ENCODE assay signal across 8 mouse cellular contexts in genomic region chr16:58728176-58728671, GRCm38 (mm10). TPM values are rescaled to one million over a fixed set of nuclear protein-coding genes. Genes with fewer than 3 reads are reported as not detected.
DNase-seq lines count a peak whose midpoint lies in the region; ATAC-seq lines count a peak whose summit lies in the region.

No protein-coding gene starts in this region.

- ATAC-seq in heart, embryonic 15.5 days (replicated peaks; ENCODE audit: insufficient number of reproducible peaks, insufficient read depth, low FRiP score, low read depth), result peak; percentile 85
- ATAC-seq in CD4-positive, CD25-positive, alpha-beta regulatory T cell, adult 4 months, result peak; percentile 30
- peak; percentile 39 for ATAC-seq in common myeloid progenitor, adult 5-6 weeks (replicated peaks; ENCODE audit: low read depth, poor library complexity, severe bottlenecking)
- ATAC-seq in hindbrain, embryonic 16.5 days, result peak; percentile 92
- peak; percentile 93 for ATAC-seq in midbrain, embryonic 11.5 days (ENCODE audit: low FRiP score)

- intact Hi-C loops in heart, postnatal 10 days (cut with DNase I), result loop anchor here (2.0 to 5.0 kb wide), 2 partner anchors 57 to 276 kb away; partner anchors contain the start of gene Cpox

- H3K27ac ChIP-seq in heart, embryonic 15.5 days, result peak overlapping the region; percentile 94
- peak overlapping the region; percentile 90 for H3K27ac ChIP-seq in hindbrain, embryonic 16.5 days (ENCODE audit: low read depth, low read length)
- no peak overlapping the region; the same call in 1 of the 2 replicates for H3K27ac ChIP-seq in midbrain, embryonic 11.5 days (ENCODE audit: low read depth, low read length)

- peak overlapping the region; percentile 83 for H3K9ac ChIP-seq in heart, embryonic 15.5 days
- H3K9ac ChIP-seq in hindbrain, embryonic 16.5 days (ENCODE audit: low read depth, low read length), result peak overlapping the region; percentile 89
- peak overlapping the region; percentile 62 for H3K9ac ChIP-seq in midbrain, embryonic 11.5 days (ENCODE audit: low read length)

- peaks cover 34% of the 10 kb centered on the region for H3K36me3 ChIP-seq in heart, embryonic 15.5 days
- H3K36me3 ChIP-seq in hindbrain, embryonic 16.5 days (ENCODE audit: control insufficient read depth, insufficient read depth, low read length), result peaks cover 23% of the 10 kb centered on the region
- peaks cover 4% of the 10 kb centered on the region; the same call in 1 of the 2 replicates for H3K36me3 ChIP-seq in midbrain, embryonic 11.5 days (ENCODE audit: control insufficient read depth, insufficient read depth, low read length)

- no peaks in the 10 kb centered on the region for H3K27me3 ChIP-seq in heart, embryonic 15.5 days
- H3K27me3 ChIP-seq in hindbrain, embryonic 16.5 days (replicated peaks; ENCODE audit: control insufficient read depth, insufficient read depth, low read length), result no peaks in the 10 kb centered on the region
- no peaks in the 10 kb centered on the region for H3K27me3 ChIP-seq in midbrain, embryonic 11.5 days (ENCODE audit: control insufficient read depth, insufficient read depth, low read length)

- peak overlapping the region; percentile 71 for H3K4me2 ChIP-seq in heart, embryonic 15.5 days
- H3K4me2 ChIP-seq in hindbrain, embryonic 16.5 days (ENCODE audit: low read length), result peak overlapping the region; percentile 61
- H3K4me2 ChIP-seq in midbrain, embryonic 11.5 days, result peak overlapping the region; percentile 43

- DNase-seq in heart, postnatal 10 days, result no peak
- DNase-seq in midbrain, embryonic 11.5 days (ENCODE audit: low spot score, missing footprints), result peak; percentile 92
- DNase-seq in thymus, postnatal 14 days, result no peak
- DNase-seq in spleen, postnatal 4 days (ENCODE audit: low spot score in 2 of 2), result no peak

- H3K9me3 ChIP-seq in heart, embryonic 15.5 days (replicated peaks), result no peaks in the 10 kb centered on the region
- H3K9me3 ChIP-seq in hindbrain, embryonic 16.5 days (ENCODE audit: control insufficient read depth, low read length), result no peaks in the 10 kb centered on the region
- no peaks in the 10 kb centered on the region for H3K9me3 ChIP-seq in midbrain, embryonic 11.5 days (ENCODE audit: control insufficient read depth, low read length)

- peaks cover 9% of the 10 kb centered on the region for H3K4me1 ChIP-seq in heart, embryonic 15.5 days (replicated peaks)
- H3K4me1 ChIP-seq in hindbrain, embryonic 16.5 days (ENCODE audit: control insufficient read depth, insufficient read depth, low read depth, low read length), result peaks cover 8% of the 10 kb centered on the region
- no peaks in the 10 kb centered on the region; the same call in 1 of the 2 replicates for H3K4me1 ChIP-seq in midbrain, embryonic 11.5 days (ENCODE audit: control insufficient read depth, insufficient read depth, low read length)

- WGBS in heart, embryonic 15.5 days, result under 1% methylated on average over 26 of the region's 31 CpGs
- under 1% methylated on average over 20 of the region's 31 CpGs for WGBS in hindbrain, embryonic 16.5 days
- WGBS in midbrain, embryonic 11.5 days, result under 1% methylated on average over 20 of the region's 31 CpGs

- peak overlapping the region; percentile 89 for H3K4me3 ChIP-seq in heart, embryonic 15.5 days
- peak overlapping the region; percentile 84 for H3K4me3 ChIP-seq in hindbrain, embryonic 16.5 days (ENCODE audit: low read length)
- H3K4me3 ChIP-seq in midbrain, embryonic 11.5 days (ENCODE audit: low read depth, low read length), result peak overlapping the region; percentile 55

RNA-seq across cellular contexts. Expression of gene Cldnd1, which starts 0.5 kb away (rescaled TPM):
- 92.9 and 93.1 TPM in 2 replicates for polyA plus RNA-seq in heart, embryonic 15.5 days (2015; fragmentation: Nextera tagmentation; extraction: Ambion mirVana)
- total RNA-seq in heart, postnatal 10 days (2021), result 10 to 100 TPM; 69.1 to 69.7 TPM
- polyA plus RNA-seq in CD4-positive, CD25-positive, alpha-beta regulatory T cell, adult 4 months (2017; shearing (Covaris generic)), result 100 to 1,000 TPM; 201 to 243 TPM
- total RNA-seq in common myeloid progenitor, adult 5-6 weeks (2017), result 24.0 TPM in 2 replicates
- 157 and 169 TPM in 2 replicates for polyA plus RNA-seq in hindbrain, embryonic 16.5 days (2015; fragmentation: Nextera tagmentation; extraction: Ambion mirVana)
- polyA plus RNA-seq in midbrain, embryonic 11.5 days (2014; fragmentation: Nextera tagmentation; extraction: Ambion mirVana), result 125 and 137 TPM in 2 replicates

RNA-seq across cellular contexts. Expression of gene Gpr15, which starts 9.4 kb away (rescaled TPM):
- 0.20 TPM in 1 of 2 replicates, not detected in the other for polyA plus RNA-seq in heart, embryonic 15.5 days (2015; fragmentation: Nextera tagmentation; extraction: Ambion mirVana)
- not detected for total RNA-seq in heart, postnatal 10 days (2021)
- 10 to 100 TPM; 35.4 to 55.3 TPM for polyA plus RNA-seq in CD4-positive, CD25-positive, alpha-beta regulatory T cell, adult 4 months (2017; shearing (Covaris generic))
- not detected in 2 replicates for total RNA-seq in common myeloid progenitor, adult 5-6 weeks (2017)
- polyA plus RNA-seq in hindbrain, embryonic 16.5 days (2015; fragmentation: Nextera tagmentation; extraction: Ambion mirVana), result 0.12 TPM in 1 of 2 replicates, not detected in the other
- polyA plus RNA-seq in midbrain, embryonic 11.5 days (2014; fragmentation: Nextera tagmentation; extraction: Ambion mirVana), result 0.10 TPM in 1 of 2 replicates, not detected in the other

RNA-seq across cellular contexts. Expression of gene Olfr172, which starts 34.8 kb away (rescaled TPM):
- not detected in 2 replicates for polyA plus RNA-seq in heart, embryonic 15.5 days (2015; fragmentation: Nextera tagmentation; extraction: Ambion mirVana)
- not detected for total RNA-seq in heart, postnatal 10 days (2021)
- polyA plus RNA-seq in CD4-positive, CD25-positive, alpha-beta regulatory T cell, adult 4 months (2017; shearing (Covaris generic)), result under 1 TPM; 0.28 to 0.61 TPM
- total RNA-seq in common myeloid progenitor, adult 5-6 weeks (2017), result not detected in 2 replicates
- not detected in 2 replicates for polyA plus RNA-seq in hindbrain, embryonic 16.5 days (2015; fragmentation: Nextera tagmentation; extraction: Ambion mirVana)
- not detected in 2 replicates for polyA plus RNA-seq in midbrain, embryonic 11.5 days (2014; fragmentation: Nextera tagmentation; extraction: Ambion mirVana)

RNA-seq across cellular contexts. Expression of gene Cpox, which starts 58.1 kb away (rescaled TPM):
- 32.0 and 41.1 TPM in 2 replicates for polyA plus RNA-seq in heart, embryonic 15.5 days (2015; fragmentation: Nextera tagmentation; extraction: Ambion mirVana)
- 10 to 100 TPM; 20.4 to 25.7 TPM for total RNA-seq in heart, postnatal 10 days (2021)
- 10 to 100 TPM; 48.3 to 55.6 TPM for polyA plus RNA-seq in CD4-positive, CD25-positive, alpha-beta regulatory T cell, adult 4 months (2017; shearing (Covaris generic))
- total RNA-seq in common myeloid progenitor, adult 5-6 weeks (2017), result 57.3 and 76.1 TPM in 2 replicates
- 14.5 and 16.3 TPM in 2 replicates for polyA plus RNA-seq in hindbrain, embryonic 16.5 days (2015; fragmentation: Nextera tagmentation; extraction: Ambion mirVana)
- polyA plus RNA-seq in midbrain, embryonic 11.5 days (2014; fragmentation: Nextera tagmentation; extraction: Ambion mirVana), result 16.7 and 17.6 TPM in 2 replicates

Comparison
In these comparisons a context has a peak if more than half of its experiments do, and no peak if none do; other contexts are left out.
1. ATAC-seq: peak in every context shown above with its lines; median percentile 93 in midbrain, embryonic 11.5 days; 92 in hindbrain, embryonic 16.5 days; 85 in heart, embryonic 15.5 days; 39 in common myeloid progenitor, adult 5-6 weeks; 30 in CD4-positive, CD25-positive, alpha-beta regulatory T cell, adult 4 months.
2. RNA of gene Gpr15, which starts 9.4 kb away (polyA plus RNA-seq): 35.4 to 55.3 TPM in CD4-positive, CD25-positive, alpha-beta regulatory T cell, adult 4 months; 0.12 TPM in hindbrain, embryonic 16.5 days, 0.10 TPM in midbrain, embryonic 11.5 days and 0.20 TPM in heart, embryonic 15.5 days; every median in the first group is over 10 times any median in the second.
3. Peak in every context shown above with its lines, with median percentiles within 50 percentile points of each other: H3K4me2 ChIP-seq, H3K4me3 ChIP-seq and H3K9ac ChIP-seq.